Mouse (Mus musculus) olfactory bulb, adult 2 months (tissue): Measurements from ENCODE around the gene Rfwd3.

ENCODE experiments used
- CTCF ChIP-seq: fragments of 200-500 bp; IDR thresholded peaks from 2 replicates; pipeline ENCODE4 v1.5.1; 2012; ENCODE audit warnings: low read depth, mild to moderate bottlenecking, low read length, moderate library complexity; ENCODE audit not compliant: insufficient read depth
- POLR2A ChIP-seq: fragments of 200-500 bp; IDR thresholded peaks from 2 replicates; pipeline ENCODE4 v1.6.1; 2012; ENCODE audit warnings: mild to moderate bottlenecking, low read depth, low read length, moderate library complexity; ENCODE audit not compliant: insufficient read depth

- TF ChIP-seq CTCF (no peak), POLR2A (no peak)
These were observed 850 bp upstream of the Rfwd3 start for GRCm38 (mm10) chr8:111300597-111301546.
